Mouse (Mus musculus): ENCODE data around the gene Tcp11. TPM values are rescaled to one million over a fixed set of nuclear protein-coding genes. Genes with fewer than 3 reads are reported as not detected.

Gene Tcp11
- polyA plus RNA-seq, 1 experiment, result 1.9 TPM

DNA sequence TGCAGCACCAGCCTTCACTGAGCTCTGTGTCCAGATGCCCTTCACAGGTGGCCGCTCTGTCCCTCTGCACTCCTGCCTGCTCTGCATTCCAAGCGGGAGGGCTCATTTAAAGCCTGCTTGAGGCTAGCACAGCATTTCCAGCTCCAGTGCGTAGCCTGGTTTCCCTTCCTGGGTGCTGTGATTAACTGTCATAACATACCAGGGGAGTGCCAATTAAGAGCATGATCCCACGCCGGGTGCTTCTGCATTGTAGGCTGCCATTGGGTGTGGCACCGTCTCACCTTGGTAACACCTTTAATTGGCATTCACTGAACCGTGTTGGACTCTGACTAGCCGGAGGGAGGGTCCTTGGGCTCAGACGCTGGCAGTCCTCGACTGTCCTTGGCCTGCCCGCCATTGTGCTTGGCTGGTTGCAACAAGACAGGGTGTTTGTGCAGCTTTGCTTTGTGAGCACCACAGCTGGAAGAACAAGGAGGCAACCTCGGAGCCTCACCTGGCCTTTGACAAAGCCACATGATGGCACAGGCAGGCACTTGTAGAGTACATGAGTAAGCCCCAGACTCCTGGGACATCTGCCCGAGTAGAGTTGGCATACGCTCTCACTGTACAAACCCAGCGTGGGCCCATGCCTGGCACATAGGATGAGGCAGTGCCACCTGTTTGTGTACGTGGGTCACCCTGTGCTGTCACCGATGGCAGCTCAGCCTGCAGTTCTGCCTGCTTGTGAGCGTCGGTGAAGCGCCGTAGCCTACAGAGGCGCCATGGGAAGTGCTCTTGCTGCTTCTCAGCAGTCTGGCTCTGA lies 57.4 kb downstream of the Tcp11 start:
- TF ChIP-seq CTCF (IDR thresholded peaks at IDR 0.05; ENCODE audit: control insufficient read depth, insufficient read depth, low read length) (no peak), POLR2A (IDR thresholded peaks at IDR 0.05; ENCODE audit: borderline replicate concordance, control insufficient read depth, low read depth, low read length) (no peak)
- 84% methylated on average over 22 of the region's 22 CpGs for WGBS
- no peak overlapping the region for H3K4me3 ChIP-seq (replicated peaks; ENCODE audit: control insufficient read depth, low read depth, low read length)
- H3K27ac ChIP-seq (ENCODE audit: control insufficient read depth, insufficient read depth, low read depth, low read length, poor library complexity), result no peak overlapping the region
- peaks cover 2% of the 10 kb centered on the region for H3K4me1 ChIP-seq (ENCODE audit: control insufficient read depth, insufficient read depth, low read length)

DNA sequence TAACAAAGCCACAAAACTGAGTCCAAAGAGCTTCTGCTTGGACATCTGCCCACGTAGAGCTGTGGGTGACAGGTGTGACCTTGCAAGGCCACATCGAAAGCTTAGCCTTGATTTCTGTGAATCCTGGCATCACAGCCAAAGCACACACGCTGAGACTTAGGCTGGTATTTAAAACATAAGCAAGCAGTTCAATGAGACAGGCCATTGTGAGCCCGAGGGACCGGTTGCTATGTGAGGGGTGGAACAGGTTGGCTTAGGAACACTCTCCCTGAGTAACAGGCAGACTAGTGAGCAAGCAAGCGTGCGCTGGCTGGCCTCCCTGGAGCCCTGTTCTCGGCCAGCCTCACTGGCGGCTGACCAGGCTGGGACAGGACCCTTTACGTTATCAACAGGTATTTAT lies 58.5 kb downstream of the Tcp11 start:
- Histone ChIP-seq H3K27ac (ENCODE audit: control insufficient read depth, insufficient read depth, low read depth, low read length, poor library complexity) (no peak overlapping the region), H3K4me3 (replicated peaks; ENCODE audit: control insufficient read depth, low read depth, low read length) (no peak overlapping the region), H3K4me1 (ENCODE audit: control insufficient read depth, insufficient read depth, low read length) (peaks cover 3% of the 10 kb centered on the region)
- WGBS, result 83% methylated on average over 10 of the region's 10 CpGs
- TF ChIP-seq POLR2A (IDR thresholded peaks at IDR 0.05; ENCODE audit: borderline replicate concordance, control insufficient read depth, low read depth, low read length), result no peak
- no peak for TF ChIP-seq CTCF (IDR thresholded peaks at IDR 0.05; ENCODE audit: control insufficient read depth, insufficient read depth, low read length)

DNA sequence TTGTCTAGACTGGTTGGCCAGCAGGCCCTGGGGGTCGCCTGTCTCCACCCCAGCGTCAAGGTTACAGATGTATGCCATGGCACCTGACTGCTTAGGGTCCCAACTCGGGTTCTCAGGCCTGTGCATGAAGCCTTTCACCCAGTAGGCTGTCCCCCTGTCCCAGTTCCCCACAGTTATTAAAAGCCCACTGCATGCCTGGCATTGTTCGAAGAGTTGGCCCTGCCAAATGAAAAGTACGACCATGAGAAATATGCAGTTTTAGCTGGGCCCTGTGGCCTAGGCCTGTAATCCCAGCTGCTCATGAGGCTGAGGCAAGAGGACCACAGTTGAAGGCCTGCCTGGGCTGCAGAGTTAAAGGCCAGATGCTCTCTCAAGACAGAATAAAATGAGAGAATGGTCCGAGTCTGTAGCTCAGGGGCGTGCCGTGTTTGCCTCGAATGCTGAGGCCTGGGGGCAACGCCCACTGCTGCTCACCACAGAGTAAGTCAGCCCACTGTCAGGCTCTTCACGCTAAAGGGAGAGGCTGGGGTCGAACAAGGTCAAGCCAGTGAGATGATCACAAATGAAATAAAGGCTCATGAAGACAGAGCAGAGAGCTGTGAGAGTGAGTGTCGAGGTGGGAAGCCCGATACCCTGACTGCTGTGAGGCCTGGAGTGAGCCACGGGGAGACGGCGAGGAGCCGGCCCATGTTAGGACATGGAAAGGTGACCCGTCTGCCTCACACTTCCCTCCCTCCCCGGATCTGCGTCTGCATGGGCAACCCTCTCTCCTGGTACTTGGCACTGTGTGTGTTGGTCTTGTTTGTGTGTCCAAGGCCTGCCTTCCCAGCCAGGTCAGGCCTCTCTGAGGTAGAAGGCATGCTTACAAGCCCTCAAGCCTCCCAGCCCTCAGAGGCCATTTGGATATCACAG lies 60.4 kb downstream of the Tcp11 start:
- no peak overlapping the region for H3K27ac ChIP-seq (ENCODE audit: control insufficient read depth, insufficient read depth, low read depth, low read length, poor library complexity)
- peaks cover 10% of the 10 kb centered on the region for H3K4me1 ChIP-seq (ENCODE audit: control insufficient read depth, insufficient read depth, low read length)
- 74% methylated on average over 21 of the region's 21 CpGs for WGBS
- TF ChIP-seq CTCF (IDR thresholded peaks at IDR 0.05; ENCODE audit: control insufficient read depth, insufficient read depth, low read length) (no peak), POLR2A (IDR thresholded peaks at IDR 0.05; ENCODE audit: borderline replicate concordance, control insufficient read depth, low read depth, low read length) (no peak)
- H3K4me3 ChIP-seq (replicated peaks; ENCODE audit: control insufficient read depth, low read depth, low read length), result no peak overlapping the region

DNA sequence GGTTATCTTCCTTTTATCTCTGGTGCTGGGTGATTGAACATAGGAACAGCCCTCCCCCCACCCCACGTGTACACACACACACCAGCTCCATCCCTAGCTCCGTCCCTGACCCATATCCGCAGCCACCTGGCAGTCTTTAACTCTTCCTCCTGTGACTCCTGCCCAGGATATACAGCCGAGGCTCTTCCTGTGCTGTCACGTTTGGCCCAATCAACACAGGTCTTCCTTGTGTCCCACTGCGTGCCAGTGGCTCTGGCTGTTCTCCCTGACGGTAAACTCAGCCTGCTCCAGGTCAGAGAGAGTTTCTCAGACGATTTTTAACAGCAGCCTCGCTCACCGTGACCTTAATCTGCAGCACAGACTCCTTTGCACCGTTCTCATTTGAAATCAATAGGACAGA lies 61.7 kb downstream of the Tcp11 start:
- TF ChIP-seq CTCF (IDR thresholded peaks at IDR 0.05; ENCODE audit: control insufficient read depth, insufficient read depth, low read length), result no peak
- no peak for TF ChIP-seq POLR2A (IDR thresholded peaks at IDR 0.05; ENCODE audit: borderline replicate concordance, control insufficient read depth, low read depth, low read length)
- peaks cover 12% of the 10 kb centered on the region for H3K4me1 ChIP-seq (ENCODE audit: control insufficient read depth, insufficient read depth, low read length)
- H3K27ac ChIP-seq (ENCODE audit: control insufficient read depth, insufficient read depth, low read depth, low read length, poor library complexity), result no peak overlapping the region
- 70% methylated on average over 11 of the region's 11 CpGs for WGBS
- no peak overlapping the region for H3K4me3 ChIP-seq (replicated peaks; ENCODE audit: control insufficient read depth, low read depth, low read length)

DNA sequence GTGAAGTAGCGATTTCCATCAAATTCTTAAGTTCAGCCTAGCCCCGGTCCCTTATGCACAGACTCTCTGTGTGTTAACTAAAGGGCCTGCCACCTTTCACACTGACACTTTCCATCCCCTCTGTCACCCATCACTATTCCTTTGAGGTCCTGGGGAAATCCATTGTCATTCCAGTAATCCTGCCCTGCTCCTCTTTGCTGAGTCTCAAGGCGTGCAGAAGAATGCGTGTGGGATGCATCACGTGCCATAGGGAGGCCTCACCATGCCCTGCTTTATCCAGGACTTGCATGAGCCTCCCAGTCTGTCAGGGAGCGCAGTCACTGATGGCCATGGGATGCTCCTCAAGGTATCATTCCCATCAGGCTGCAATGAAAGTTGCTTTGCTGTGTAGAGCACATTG lies 62.1 kb downstream of the Tcp11 start:
- H3K4me1 ChIP-seq (ENCODE audit: control insufficient read depth, insufficient read depth, low read length), result peaks cover 12% of the 10 kb centered on the region
- no peak overlapping the region for H3K27ac ChIP-seq (ENCODE audit: control insufficient read depth, insufficient read depth, low read depth, low read length, poor library complexity)
- no peak overlapping the region for H3K4me3 ChIP-seq (replicated peaks; ENCODE audit: control insufficient read depth, low read depth, low read length)
- 87% methylated on average over 6 of the region's 6 CpGs for WGBS
- TF ChIP-seq POLR2A (IDR thresholded peaks at IDR 0.05; ENCODE audit: borderline replicate concordance, control insufficient read depth, low read depth, low read length), result no peak
- TF ChIP-seq CTCF (IDR thresholded peaks at IDR 0.05; ENCODE audit: control insufficient read depth, insufficient read depth, low read length), result no peak

Other genes starting within 250 kb of the Tcp11 start
- gene Snrpc, start 242.5 kb downstream of the Tcp11 start, polyA plus RNA-seq (2011; ENCODE audit: insufficient read depth, insufficient read length, low replicate concordance, missing spikeins), result 49.4 and 74.7 TPM in 2 replicates
- gene Uhrf1bp1, start 224.2 kb downstream of the Tcp11 start, polyA plus RNA-seq (2011; ENCODE audit: insufficient read depth, insufficient read length, low replicate concordance, missing spikeins), result 5.9 and 7.9 TPM in 2 replicates
- 9.1 and 28.9 TPM in 2 replicates for gene Anks1, start 171.3 kb downstream of the Tcp11 start, polyA plus RNA-seq (2011; ENCODE audit: insufficient read depth, insufficient read length, low replicate concordance, missing spikeins)
- 20.2 and 30.6 TPM in 2 replicates for gene Taf11, start 170.8 kb downstream of the Tcp11 start, polyA plus RNA-seq (2011; ENCODE audit: insufficient read depth, insufficient read length, low replicate concordance, missing spikeins)
- gene Scube3, start 61.5 kb upstream of the Tcp11 start, polyA plus RNA-seq (2011; ENCODE audit: insufficient read depth, insufficient read length, low replicate concordance, missing spikeins), result 0.57 TPM in 1 of 2 replicates, not detected in the other
- gene Zfp523, start 96.5 kb upstream of the Tcp11 start, polyA plus RNA-seq (2011; ENCODE audit: insufficient read depth, insufficient read length, low replicate concordance, missing spikeins), result 4.3 and 11.8 TPM in 2 replicates
- gene Def6, start 127.1 kb upstream of the Tcp11 start, polyA plus RNA-seq (2011; ENCODE audit: insufficient read depth, insufficient read length, low replicate concordance, missing spikeins), result 41.3 and 45.4 TPM in 2 replicates
- 4.4 and 13.2 TPM in 2 replicates for gene Ppard, start 152.1 kb upstream of the Tcp11 start, polyA plus RNA-seq (2011; ENCODE audit: insufficient read depth, insufficient read length, low replicate concordance, missing spikeins)
- gene Fance, start 232.9 kb upstream of the Tcp11 start, polyA plus RNA-seq (2011; ENCODE audit: insufficient read depth, insufficient read length, low replicate concordance, missing spikeins), result 24.9 and 40.5 TPM in 2 replicates
- 776 and 1,141 TPM in 2 replicates for gene Rpl10a, start 247.8 kb upstream of the Tcp11 start, polyA plus RNA-seq (2011; ENCODE audit: insufficient read depth, insufficient read length, low replicate concordance, missing spikeins)